ENCODE assay signal across 21 mouse cellular contexts in the genomic region with DNA sequence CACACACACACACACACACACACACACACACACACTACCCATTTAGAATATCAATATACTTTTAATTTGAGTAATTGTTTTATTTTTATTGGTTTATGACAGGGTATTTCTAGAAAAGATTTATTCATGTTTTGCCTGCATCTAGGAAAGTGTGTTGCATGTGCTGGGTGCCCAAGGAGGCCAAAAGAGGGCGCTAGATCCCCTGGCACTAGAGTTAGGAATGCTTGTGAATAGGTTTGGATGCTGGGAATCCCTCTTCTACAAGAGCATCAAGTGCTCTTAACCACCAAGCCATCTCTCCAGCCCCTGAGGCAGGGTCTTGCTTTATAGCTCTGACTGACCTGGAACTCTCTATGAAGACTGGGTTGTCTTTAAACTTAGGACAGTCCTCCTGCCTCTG. TPM values are rescaled to one million over a fixed set of nuclear protein-coding genes. Genes with fewer than 3 reads are reported as not detected.
DNase-seq lines count a peak whose midpoint lies in the region; ATAC-seq and TF ChIP-seq lines count a peak whose summit lies in the region.
"Had no signal": no experiment of that assay in that cellular context is flagged by ENCODE, and none has a peak within 500 bp of the region (broad histone marks: within the 10 kb centered on the region; RNA-seq: fewer than 3 reads in every experiment).

No protein-coding gene starts in this region.

- H3K36me3 ChIP-seq in hindbrain, embryonic 16.5 days (ENCODE audit: control insufficient read depth, insufficient read depth, low read length) = no peaks in the 10 kb centered on the region
- H3K36me3 ChIP-seq: forebrain, embryonic 15.5 days; heart, embryonic 10.5 days; intestine, embryonic 15.5 days; midbrain, embryonic 15.5 days had no signal

- DNase-seq in CD4-positive, CD25-positive, alpha-beta regulatory T cell, adult 2 months (ENCODE audit: low read depth, low spot score) = peak; percentile 11
- DNase-seq in layer of hippocampus, adult 2 months (ENCODE audit: low spot score in 2 of 2) = no peak
- DNase-seq in layer of hippocampus, postnatal 14 days (ENCODE audit: low spot score in 2 of 2) = no peak
- DNase-seq in thymus, postnatal 4 days = peak; percentile 33
- DNase-seq in thymus, postnatal 10 days (ENCODE audit: low spot score in 2 of 2) = no peak
- DNase-seq in left cerebral cortex, postnatal 25 days (ENCODE audit: low spot score in 2 of 2) = no peak
- DNase-seq: adrenal gland, adult 2 months; cerebellum, adult 9-10 months; embryo, embryonic 11 days; heart, postnatal 36 days; right cerebral cortex, postnatal 4 days; thymus, postnatal 14 days had no signal

- H3K4me3 ChIP-seq in layer of hippocampus, adult 2 months = no peak overlapping the region
- no peak overlapping the region for H3K4me3 ChIP-seq in hindbrain, embryonic 16.5 days (ENCODE audit: low read length)
- H3K4me3 ChIP-seq: forebrain, embryonic 15.5 days; heart, embryonic 10.5 days; intestine, embryonic 15.5 days; midbrain, embryonic 15.5 days had no signal

- no peaks in the 10 kb centered on the region for H3K27me3 ChIP-seq in hindbrain, embryonic 16.5 days (replicated peaks; ENCODE audit: control insufficient read depth, insufficient read depth, low read length)
- H3K27me3 ChIP-seq: forebrain, embryonic 15.5 days; intestine, embryonic 15.5 days; midbrain, embryonic 15.5 days had no signal

- no peaks in the 10 kb centered on the region for H3K4me1 ChIP-seq in hindbrain, embryonic 16.5 days (ENCODE audit: control insufficient read depth, insufficient read depth, low read depth, low read length)
- H3K4me1 ChIP-seq: forebrain, embryonic 15.5 days; heart, embryonic 10.5 days; intestine, embryonic 15.5 days; midbrain, embryonic 15.5 days had no signal

- TF ChIP-seq CTCF in layer of hippocampus, adult 2 months (conservative IDR thresholded peaks at IDR 0.05) = peak; percentile 43

- no peak overlapping the region for H3K9ac ChIP-seq in hindbrain, embryonic 16.5 days (ENCODE audit: low read depth, low read length)
- H3K9ac ChIP-seq: forebrain, embryonic 15.5 days; intestine, embryonic 15.5 days; midbrain, embryonic 15.5 days had no signal

- 14% methylated on average over 1 of the region's 1 CpGs for WGBS in hindbrain, embryonic 16.5 days

- no peaks in the 10 kb centered on the region for H3K9me3 ChIP-seq in hindbrain, embryonic 16.5 days (ENCODE audit: control insufficient read depth, low read length)
- H3K9me3 ChIP-seq: forebrain, embryonic 15.5 days; heart, embryonic 10.5 days; intestine, embryonic 15.5 days; midbrain, embryonic 15.5 days had no signal

- H3K27ac ChIP-seq in layer of hippocampus, adult 2 months = no peak overlapping the region
- no peak overlapping the region for H3K27ac ChIP-seq in hindbrain, embryonic 16.5 days (ENCODE audit: low read depth, low read length)
- H3K27ac ChIP-seq: forebrain, embryonic 15.5 days; heart, embryonic 10.5 days; intestine, embryonic 15.5 days; macrophage; midbrain, embryonic 15.5 days had no signal

- no peak for ATAC-seq in CD4-positive, CD25-positive, alpha-beta regulatory T cell, adult 4 months
- ATAC-seq in hindbrain, embryonic 16.5 days = no peak
- ATAC-seq: forebrain, embryonic 15.5 days; intestine, embryonic 15.5 days; midbrain, embryonic 15.5 days had no signal

- intact Hi-C loops in left cerebral cortex, postnatal 25 days (cut with DNase I) = no loop called here

- no peak overlapping the region for H3K4me2 ChIP-seq in hindbrain, embryonic 16.5 days (ENCODE audit: low read length)
- H3K4me2 ChIP-seq: forebrain, embryonic 15.5 days; intestine, embryonic 15.5 days; midbrain, embryonic 15.5 days had no signal

RNA-seq across cellular contexts. Expression of a gene that starts 14.7 kb away (rescaled TPM):
- polyA plus RNA-seq in CD4-positive, CD25-positive, alpha-beta regulatory T cell, adult 4 months (2017; shearing (Covaris generic)) = under 1 TPM; 0.30 to 0.46 TPM
- 1 to 10 TPM; 3.0 to 3.1 TPM for total RNA-seq in layer of hippocampus, adult 2 months (2021)
- total RNA-seq in layer of hippocampus, postnatal 14 days (2021) = 1 to 10 TPM; 2.1 to 2.8 TPM
- polyA plus RNA-seq in hindbrain, embryonic 16.5 days (2015; fragmentation: Nextera tagmentation; extraction: Ambion mirVana) = 1.9 and 2.2 TPM in 2 replicates
- 1 to 10 TPM; 1.5 to 1.7 TPM for total RNA-seq in left cerebral cortex, postnatal 25 days (2021)

RNA-seq across cellular contexts. Expression of a gene that starts 18.8 kb away (rescaled TPM):
- 100 to 1,000 TPM; 241 to 271 TPM for polyA plus RNA-seq in CD4-positive, CD25-positive, alpha-beta regulatory T cell, adult 4 months (2017; shearing (Covaris generic))
- total RNA-seq in layer of hippocampus, adult 2 months (2021) = 100 to 1,000 TPM; 127 to 136 TPM
- 100 to 1,000 TPM; 137 to 138 TPM for total RNA-seq in layer of hippocampus, postnatal 14 days (2021)
- 256 and 265 TPM in 2 replicates for polyA plus RNA-seq in hindbrain, embryonic 16.5 days (2015; fragmentation: Nextera tagmentation; extraction: Ambion mirVana)
- 100 to 1,000 TPM; 115 to 122 TPM for total RNA-seq in left cerebral cortex, postnatal 25 days (2021)

RNA-seq across cellular contexts. Expression of a gene that starts 19.0 kb away (rescaled TPM):
- not detected for polyA plus RNA-seq in CD4-positive, CD25-positive, alpha-beta regulatory T cell, adult 4 months (2017; shearing (Covaris generic))
- total RNA-seq in layer of hippocampus, adult 2 months (2021) = not detected
- not detected for total RNA-seq in layer of hippocampus, postnatal 14 days (2021)
- 0.86 and 0.90 TPM in 2 replicates for polyA plus RNA-seq in hindbrain, embryonic 16.5 days (2015; fragmentation: Nextera tagmentation; extraction: Ambion mirVana)
- not detected for total RNA-seq in left cerebral cortex, postnatal 25 days (2021)
- total RNA-seq: adrenal gland, adult 2 months; gastrocnemius, adult 8-10 months; heart, postnatal 36 days; layer of hippocampus, postnatal 25 days had no signal
- polyA plus RNA-seq: adrenal gland, adult 2 months; macrophage had no signal

RNA-seq across cellular contexts. Expression of a gene that starts 48.9 kb away (rescaled TPM):
- polyA plus RNA-seq in CD4-positive, CD25-positive, alpha-beta regulatory T cell, adult 4 months (2017; shearing (Covaris generic)) = not detected
- 1 to 10 TPM; 7.4 to 7.8 TPM for total RNA-seq in layer of hippocampus, adult 2 months (2021)
- 10 to 100 TPM in 1 of 2 experiments, 1 to 10 TPM in 1; 8.6 to 10.6 TPM for total RNA-seq in layer of hippocampus, postnatal 14 days (2021)
- polyA plus RNA-seq in hindbrain, embryonic 16.5 days (2015; fragmentation: Nextera tagmentation; extraction: Ambion mirVana) = 0.86 and 3.7 TPM in 2 replicates
- total RNA-seq in left cerebral cortex, postnatal 25 days (2021) = 1 to 10 TPM; 2.8 to 3.3 TPM
- polyA plus RNA-seq: macrophage had no signal

Comparison
In these comparisons a context has a peak if more than half of its experiments do, and no peak if none do; other contexts are left out.
1. DNase-seq: peak in CD4-positive, CD25-positive, alpha-beta regulatory T cell, adult 2 months (single experiment) and thymus, postnatal 4 days (single experiment); none in layer of hippocampus, adult 2 months (0 of 2), layer of hippocampus, postnatal 14 days (0 of 2), thymus, postnatal 10 days (0 of 2) and left cerebral cortex, postnatal 25 days (0 of 2).